Mouse (Mus musculus): ENCODE measurements around the gene Slc44a3. TPM values are rescaled to one million over a fixed set of nuclear protein-coding genes. Genes with fewer than 3 reads are reported as not detected.
A peak's percentile ranks its signal among the peaks of the same experiment; 100 is the strongest.

Slc44a3 gene
- polyA plus RNA-seq, 2 experiments = 4.8 to 10.7 TPM

GRCm38 (mm10) chr3:121483266-121484161 is 48.7 kb downstream of the Slc44a3 start:
- peaks cover 0 to 3% of the 10 kb centered on the region in 2 experiments; a peak in 1 of 4 replicates for H3K4me1 ChIP-seq (replicated peaks; ENCODE audit: control insufficient read depth in 2 of 2, insufficient read depth in 2 of 2, low read length in 1 of 2)
- ATAC-seq (ENCODE audit: insufficient read depth) (no peak), DNase-seq (ENCODE audit: low read depth in 3 of 3, low spot score in 3 of 3) (no peak)
- H3K9me3 ChIP-seq (ENCODE audit: control insufficient read depth, low read length) = no peaks in the 10 kb centered on the region
- no peak overlapping the region for H3K4me2 ChIP-seq (ENCODE audit: low read depth)
- H3K9ac ChIP-seq (replicated peaks) = no peak overlapping the region
- no peak overlapping the region for H3K27ac ChIP-seq
- no peak overlapping the region for H3K4me3 ChIP-seq (ENCODE audit: insufficient read depth in 1 of 2, low read depth in 2 of 2, low read length in 2 of 2)
- TF ChIP-seq EP300 (IDR thresholded peaks at IDR 0.05; ENCODE audit: low read depth) (no peak), CTCF (IDR thresholded peaks at IDR 0.05; ENCODE audit: low read depth) (no peak)
- H3K36me3 ChIP-seq (replicated peaks; ENCODE audit: control insufficient read depth, insufficient read depth, low read depth) = no peaks in the 10 kb centered on the region
- 62% methylated on average over 25 of the region's 25 CpGs for WGBS (ENCODE audit: insufficient replicate concordance)
- H3K27me3 ChIP-seq (ENCODE audit: control insufficient read depth, insufficient read depth, low read length) = no peaks in the 10 kb centered on the region

GRCm38 (mm10) chr3:121481564-121481963 is 50.6 kb downstream of the Slc44a3 start:
- Histone ChIP-seq H3K9me3 (ENCODE audit: control insufficient read depth, low read length) (no peaks in the 10 kb centered on the region), H3K36me3 (replicated peaks; ENCODE audit: control insufficient read depth, insufficient read depth, low read depth) (no peaks in the 10 kb centered on the region), H3K4me3 (ENCODE audit: insufficient read depth in 1 of 2, low read depth in 2 of 2, low read length in 2 of 2) (no peak overlapping the region), H3K9ac (replicated peaks) (no peak overlapping the region), H3K27ac (no peak overlapping the region), H3K4me1 (replicated peaks; ENCODE audit: control insufficient read depth in 2 of 2, insufficient read depth in 2 of 2, low read length in 1 of 2) (peaks cover 0 to 8% of the 10 kb centered on the region in 2 experiments; a peak in 3 of 4 replicates), H3K27me3 (ENCODE audit: control insufficient read depth, insufficient read depth, low read length) (no peaks in the 10 kb centered on the region), H3K4me2 (ENCODE audit: low read depth) (no peak overlapping the region)
- no peak for DNase-seq (ENCODE audit: low read depth in 3 of 3, low spot score in 3 of 3)
- TF ChIP-seq CTCF (IDR thresholded peaks at IDR 0.05; ENCODE audit: low read depth) = no peak
- no peak for TF ChIP-seq EP300 (IDR thresholded peaks at IDR 0.05; ENCODE audit: low read depth)
- no peak for ATAC-seq (ENCODE audit: insufficient read depth)
- 38% methylated on average over 6 of the region's 6 CpGs for WGBS (ENCODE audit: insufficient replicate concordance)

GRCm38 (mm10) chr3:121480961-121481436 is 51.2 kb downstream of the Slc44a3 start:
- Histone ChIP-seq H3K9ac (replicated peaks) (no peak overlapping the region), H3K4me2 (ENCODE audit: low read depth) (no peak overlapping the region), H3K27ac (no peak overlapping the region), H3K4me1 (replicated peaks; ENCODE audit: control insufficient read depth in 2 of 2, insufficient read depth in 2 of 2, low read length in 1 of 2) (peaks cover 0 to 8% of the 10 kb centered on the region in 2 experiments; a peak in 3 of 4 replicates), H3K4me3 (ENCODE audit: insufficient read depth in 1 of 2, low read depth in 2 of 2, low read length in 2 of 2) (no peak overlapping the region), H3K36me3 (replicated peaks; ENCODE audit: control insufficient read depth, insufficient read depth, low read depth) (no peaks in the 10 kb centered on the region), H3K9me3 (ENCODE audit: control insufficient read depth, low read length) (no peaks in the 10 kb centered on the region), H3K27me3 (ENCODE audit: control insufficient read depth, insufficient read depth, low read length) (no peaks in the 10 kb centered on the region)
- no peak for DNase-seq (ENCODE audit: low read depth in 3 of 3, low spot score in 3 of 3)
- ATAC-seq (ENCODE audit: insufficient read depth) = no peak
- TF ChIP-seq CTCF (IDR thresholded peaks at IDR 0.05; ENCODE audit: low read depth) (no peak), EP300 (IDR thresholded peaks at IDR 0.05; ENCODE audit: low read depth) (no peak)
- 46% methylated on average over 8 of the region's 8 CpGs for WGBS (ENCODE audit: insufficient replicate concordance)

GRCm38 (mm10) chr3:121480030-121480960 is 51.9 kb downstream of the Slc44a3 start:
- H3K9ac ChIP-seq (replicated peaks) = no peak overlapping the region
- no peaks in the 10 kb centered on the region for H3K27me3 ChIP-seq (ENCODE audit: control insufficient read depth, insufficient read depth, low read length)
- 48% methylated on average over 26 of the region's 26 CpGs for WGBS (ENCODE audit: insufficient replicate concordance)
- no peak for DNase-seq (ENCODE audit: low read depth in 3 of 3, low spot score in 3 of 3)
- no peak overlapping the region for H3K27ac ChIP-seq
- H3K9me3 ChIP-seq (ENCODE audit: control insufficient read depth, low read length) = no peaks in the 10 kb centered on the region
- peak; percentile 55 for ATAC-seq (ENCODE audit: insufficient read depth)
- no peaks in the 10 kb centered on the region for H3K36me3 ChIP-seq (replicated peaks; ENCODE audit: control insufficient read depth, insufficient read depth, low read depth)
- H3K4me1 ChIP-seq (replicated peaks; ENCODE audit: control insufficient read depth in 2 of 2, insufficient read depth in 2 of 2, low read length in 1 of 2) = peaks cover 3 to 12% of the 10 kb centered on the region in 2 experiments
- TF ChIP-seq EP300 (IDR thresholded peaks at IDR 0.05; ENCODE audit: low read depth) (peak; percentile 57), CTCF (IDR thresholded peaks at IDR 0.05; ENCODE audit: low read depth) (no peak)
- no peak overlapping the region for H3K4me2 ChIP-seq (ENCODE audit: low read depth)
- H3K4me3 ChIP-seq (ENCODE audit: insufficient read depth in 1 of 2, low read depth in 2 of 2, low read length in 2 of 2) = no peak overlapping the region
